Comparison of ENCODE assay signal across 33 mouse cellular contexts in the genomic region with DNA sequence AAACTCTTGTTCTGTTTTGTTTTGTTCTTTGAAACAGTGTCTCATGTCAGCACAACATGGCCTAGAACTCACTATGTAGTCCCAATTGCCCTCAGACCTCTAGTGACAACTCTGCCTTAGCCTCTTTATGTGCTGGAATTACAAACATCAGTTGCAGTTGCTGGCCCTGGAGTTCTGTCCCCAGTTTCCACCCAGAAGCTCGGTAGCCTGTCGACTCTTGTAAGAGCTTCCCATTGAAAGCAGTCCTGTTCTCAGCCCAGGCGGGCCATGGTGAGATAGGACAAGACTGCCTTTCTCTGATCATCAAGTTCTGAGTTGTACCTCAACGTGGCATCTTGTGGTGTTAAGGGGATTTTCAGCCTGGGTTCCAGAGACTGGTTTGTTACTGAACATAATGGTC.
"Had no signal": no experiment of that assay in that cellular context is flagged by ENCODE, and none has a peak within 500 bp of the region (broad histone marks: within the 10 kb centered on the region; RNA-seq: fewer than 3 reads in every experiment).

No protein-coding gene starts in this region.

- H3K4me3 ChIP-seq: heart, embryonic 12.5 days; heart, embryonic 13.5 days; heart, embryonic 15.5 days; hindbrain, embryonic 10.5 days; hindbrain, embryonic 12.5 days; hindbrain, embryonic 13.5 days; hindbrain, embryonic 15.5 days; intestine, embryonic 15.5 days; kidney, embryonic 15.5 days; layer of hippocampus, adult 2 months had no signal

- H3K9me3 ChIP-seq: heart, embryonic 15.5 days; hindbrain, embryonic 15.5 days; intestine, embryonic 15.5 days; kidney, embryonic 15.5 days had no signal

- H3K4me1 ChIP-seq: heart, embryonic 12.5 days; hindbrain, embryonic 10.5 days; hindbrain, embryonic 12.5 days; hindbrain, embryonic 13.5 days; hindbrain, embryonic 15.5 days; intestine, embryonic 15.5 days; kidney, embryonic 15.5 days had no signal

- H3K27me3 ChIP-seq: heart, embryonic 12.5 days; heart, embryonic 13.5 days; heart, embryonic 15.5 days; hindbrain, embryonic 12.5 days; hindbrain, embryonic 13.5 days; hindbrain, embryonic 15.5 days; intestine, embryonic 15.5 days; kidney, embryonic 15.5 days had no signal

- H3K36me3 ChIP-seq: heart, embryonic 12.5 days; heart, embryonic 13.5 days; heart, embryonic 15.5 days; hindbrain, embryonic 10.5 days; hindbrain, embryonic 12.5 days; hindbrain, embryonic 13.5 days; hindbrain, embryonic 15.5 days; intestine, embryonic 15.5 days; kidney, embryonic 15.5 days had no signal

- ATAC-seq: hindbrain, embryonic 16.5 days; hindbrain, postnatal 0 days; inflammation-experienced regulatory T-cells, adult 6 months; intestine, embryonic 15.5 days; intestine, embryonic 16.5 days; intestine, postnatal 0 days had no signal

- DNase-seq: heart, postnatal 10 days; heart, postnatal 36 days; heart, postnatal 4 days; kidney, adult 11 months; kidney, adult 18-20 months; kidney, adult 2 months; kidney, adult 8-10 months; kidney, adult 9 months; kidney, postnatal 10 days; kidney, postnatal 14 days; kidney, postnatal 25 days; kidney, postnatal 36 days; kidney, postnatal 4 days; layer of hippocampus, adult 9-11 months; layer of hippocampus, postnatal 36 days had no signal

- H3K27ac ChIP-seq: heart, embryonic 13.5 days; heart, embryonic 15.5 days; hindbrain, embryonic 10.5 days; hindbrain, embryonic 12.5 days; hindbrain, embryonic 13.5 days; hindbrain, embryonic 14.5 days; hindbrain, embryonic 15.5 days; hindbrain, postnatal 0 days; intestine, embryonic 15.5 days; kidney, embryonic 15.5 days; kidney, postnatal 0 days; layer of hippocampus, adult 2 months had no signal

- H3K4me2 ChIP-seq: heart, embryonic 11.5 days; heart, embryonic 12.5 days; heart, embryonic 13.5 days; heart, embryonic 15.5 days; hindbrain, embryonic 12.5 days; hindbrain, embryonic 13.5 days; hindbrain, embryonic 14.5 days; hindbrain, embryonic 15.5 days; intestine, embryonic 15.5 days; kidney, embryonic 15.5 days had no signal

- H3K9ac ChIP-seq: heart, embryonic 12.5 days; heart, embryonic 13.5 days; heart, embryonic 15.5 days; hindbrain, embryonic 12.5 days; hindbrain, embryonic 13.5 days; hindbrain, embryonic 14.5 days; hindbrain, embryonic 15.5 days; intestine, embryonic 15.5 days; kidney, embryonic 15.5 days had no signal
